Mouse (Mus musculus) hindbrain, embryonic 10.5 days (tissue): Measurements from ENCODE around the gene Arvcf. TPM values are rescaled to one million over a fixed set of nuclear protein-coding genes. Genes with fewer than 3 reads are reported as not detected.
A peak's percentile ranks its signal among the peaks of the same experiment; 100 is the strongest.

Experiments
- DNase-seq: peaks from one replicate; pipeline ENCODE4 v3.0.0-alpha.2; 2017; ENCODE audit warnings: low spot score
- H3K27ac ChIP-seq: fragments of 300-500 bp; sonication (generic); 2 replicates; pipeline ENCODE4 v1.5.1; 2016; ENCODE audit warnings: mild to moderate bottlenecking, moderate library complexity
- H3K27me3 ChIP-seq: fragments of 300-500 bp; sonication (generic); 2 replicates; pipeline ENCODE4 v1.6.1; 2016; ENCODE audit warnings: mild to moderate bottlenecking; ENCODE audit not compliant: poor library complexity, insufficient read depth, severe bottlenecking
- H3K36me3 ChIP-seq: fragments of 300-500 bp; sonication (generic); 2 replicates; pipeline ENCODE4 v1.6.1; 2016; ENCODE audit warnings: mild to moderate bottlenecking, moderate library complexity
- H3K4me1 ChIP-seq: fragments of 300-500 bp; sonication (generic); replicated peaks from 2 replicates; pipeline ENCODE4 v1.6.1; 2016; ENCODE audit warnings: mild to moderate bottlenecking
- H3K4me3 ChIP-seq: fragments of 300-500 bp; sonication (generic); 2 replicates; pipeline ENCODE4 v1.5.1; 2016; ENCODE audit warnings: mild to moderate bottlenecking, moderate library complexity
- H3K9me3 ChIP-seq: fragments of 300-500 bp; sonication (generic); 2 replicates; pipeline ENCODE4 v1.6.1; 2016; ENCODE audit warnings: mild to moderate bottlenecking, moderate library complexity
- WGBS: fragments of 180-500 bp; shearing (Covaris S2); methylation state at CpG from one replicate; pipeline ENCODE4 v1.1.7; 2016; 5-methylcytosine and 5-hydroxymethylcytosine counted together
- microRNA counts: library from miRNA; unstranded; fragments of <30 nt; microRNA quantifications from one replicate; lab custom pipeline; 2017
- polyA plus RNA-seq: library from polyadenylated mRNA; unstranded; fragments of >200 nt; fragmentation: Nextera tagmentation; extraction: Ambion mirVana; gene quantifications from 2 replicates; pipeline ENCODE4 v1.2.1, GENCODE M21; 2016

The Arvcf gene
- polyA plus RNA-seq, 1 experiment from 2014 or later, result 115 TPM

DNA sequence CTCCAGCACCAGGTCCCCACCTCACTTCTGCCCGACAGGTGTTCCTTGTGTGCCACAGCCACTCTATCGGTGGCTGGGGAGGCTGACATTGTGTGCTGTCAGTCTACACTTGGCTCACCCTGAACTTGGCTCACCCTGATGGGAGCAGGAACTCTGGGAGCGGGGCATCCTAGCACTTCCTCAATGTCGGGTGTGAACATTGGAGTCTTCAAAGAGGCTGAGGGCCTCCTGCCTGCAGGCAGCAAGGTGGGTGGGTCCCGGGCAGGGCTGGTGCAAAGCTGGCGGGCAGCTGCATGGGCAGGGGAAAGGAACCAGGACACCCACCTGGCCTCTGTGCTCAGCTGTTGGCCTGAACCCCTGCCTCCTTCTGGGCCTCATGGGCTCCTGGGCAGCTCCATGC is 88.1 kb downstream of the Arvcf start:
- WGBS, result 95% methylated on average over 6 of the region's 6 CpGs
- H3K9me3 ChIP-seq, result peaks cover 5% of the 10 kb centered on the region; the same call in 1 of the 2 replicates

DNA sequence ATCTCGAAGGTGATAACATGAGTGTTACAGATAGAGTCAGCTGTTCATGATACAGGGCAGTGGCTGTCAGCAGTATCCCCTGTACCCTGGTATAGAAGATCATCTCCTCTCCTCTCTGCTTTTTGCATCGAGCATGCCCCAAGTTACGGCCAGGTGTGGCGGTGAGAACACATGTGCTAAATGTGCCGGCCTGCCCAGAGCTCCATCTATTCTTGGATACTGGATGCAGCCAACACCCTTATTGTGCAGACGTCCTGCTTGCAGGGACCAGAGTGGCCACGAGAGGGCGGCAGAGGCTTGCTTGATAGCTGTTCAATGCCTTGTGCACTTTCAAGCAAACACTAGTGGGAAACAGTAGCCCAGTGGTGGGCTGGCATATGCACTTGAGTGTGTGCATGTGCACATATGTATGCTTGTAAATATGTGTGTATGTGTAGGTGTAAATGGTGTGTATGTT is 95.4 kb downstream of the Arvcf start:
- H3K4me3 ChIP-seq, result no peak overlapping the region
- no peaks in the 10 kb centered on the region for H3K9me3 ChIP-seq
- no peak overlapping the region for H3K27ac ChIP-seq
- H3K36me3 ChIP-seq, result peaks cover 36% of the 10 kb centered on the region
- peak; percentile 93 for DNase-seq
- 0 out of 2 replicates have a peak, but pooled peaks cover 8% of the 10 kb centered on the region for H3K27me3 ChIP-seq
- WGBS, result 25% methylated on average over 8 of the region's 8 CpGs
- 0 out of 2 replicates have a peak, but pooled peaks cover 1% of the 10 kb centered on the region for H3K4me1 ChIP-seq

More for the DNA sequence above, 88.1 kb downstream of the Arvcf start:
- H3K4me3 ChIP-seq, result no peak overlapping the region
- no peaks in the 10 kb centered on the region for H3K27me3 ChIP-seq
- DNase-seq, result no peak
- H3K4me1 ChIP-seq, result no peaks in the 10 kb centered on the region
- no peak overlapping the region for H3K27ac ChIP-seq
- peaks cover 54% of the 10 kb centered on the region for H3K36me3 ChIP-seq

DNA sequence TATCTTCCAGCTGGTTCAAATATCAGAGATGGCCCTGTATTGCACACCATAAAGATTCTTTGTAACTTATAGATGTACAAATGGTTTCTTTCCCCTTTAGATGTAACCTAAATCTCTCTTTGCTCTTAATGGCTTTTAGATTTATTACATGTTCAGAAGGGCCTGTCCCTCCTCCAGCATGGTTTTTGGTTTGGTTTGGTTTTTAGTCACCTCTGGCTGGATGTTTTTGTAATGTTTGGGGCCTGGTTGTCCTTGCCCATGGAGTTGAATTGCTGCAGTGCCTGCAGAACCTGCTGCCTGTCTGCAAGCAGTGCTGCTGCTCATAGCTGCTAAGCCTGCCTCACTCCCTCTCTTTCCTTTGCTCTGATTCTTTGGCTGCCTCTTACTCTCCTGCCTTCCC is 99.3 kb downstream of the Arvcf start:
- peak overlapping the region; percentile 37; the same call in 1 of the 2 replicates for H3K27ac ChIP-seq
- no peak for DNase-seq
- 0 out of 2 replicates have a peak, but pooled peaks cover 7% of the 10 kb centered on the region for H3K27me3 ChIP-seq

DNA sequence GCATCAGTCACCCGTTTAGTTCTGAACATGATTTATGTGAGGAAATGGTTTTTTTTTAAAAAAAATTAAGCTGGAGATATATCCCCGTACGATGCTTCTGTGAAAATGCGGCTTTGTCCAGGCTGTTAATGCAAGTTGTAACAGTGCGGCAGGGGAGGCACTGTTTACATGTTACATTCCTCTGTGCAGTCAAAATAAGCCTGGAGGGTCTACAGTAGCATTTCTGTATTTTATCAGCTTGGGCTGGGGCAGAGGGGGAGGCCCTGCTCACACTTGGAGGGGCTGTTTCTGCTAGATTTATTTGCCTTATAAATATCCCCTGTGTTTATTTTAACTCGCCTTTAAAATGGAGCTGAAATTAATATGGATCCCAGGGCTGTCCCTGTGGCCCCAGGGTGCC is 100.1 kb downstream of the Arvcf start:
- Histone ChIP-seq H3K27ac (no peak overlapping the region), H3K4me1 (peaks cover 15% of the 10 kb centered on the region), H3K4me3 (no peak overlapping the region), H3K9me3 (no peaks in the 10 kb centered on the region), H3K27me3 (0 out of 2 replicates have a peak, but pooled peaks cover 6% of the 10 kb centered on the region), H3K36me3 (peaks cover 25% of the 10 kb centered on the region)
- 72% methylated on average over 6 of the region's 6 CpGs for WGBS
- no peak for DNase-seq

More for the DNA sequence above, 99.3 kb downstream of the Arvcf start:
- Histone ChIP-seq H3K9me3 (no peaks in the 10 kb centered on the region), H3K36me3 (peaks cover 25% of the 10 kb centered on the region), H3K4me1 (peaks cover 9% of the 10 kb centered on the region), H3K4me3 (no peak overlapping the region)

DNA sequence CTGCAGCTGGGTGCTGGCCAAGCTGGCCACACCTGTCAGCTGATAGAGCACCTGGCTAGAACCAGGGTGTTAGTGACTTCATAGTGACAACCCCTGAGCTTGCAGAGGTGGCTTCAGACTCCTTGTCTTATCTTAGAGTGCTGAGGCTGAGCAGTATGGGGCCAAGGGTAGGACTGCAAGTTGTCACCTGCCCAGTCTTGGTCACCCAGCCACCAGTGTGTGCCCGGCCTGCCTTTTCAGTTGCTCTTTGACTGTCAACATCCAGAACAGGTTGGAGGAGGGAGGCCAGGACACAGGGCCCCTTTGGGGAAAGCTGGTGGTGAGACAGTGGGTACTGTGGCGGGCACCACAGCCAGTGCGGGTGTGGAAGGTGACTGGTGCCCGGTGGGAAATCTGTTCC is 101.0 kb downstream of the Arvcf start:
- Histone ChIP-seq H3K27ac (no peak overlapping the region), H3K36me3 (peaks cover 22% of the 10 kb centered on the region), H3K4me3 (no peak overlapping the region), H3K27me3 (0 out of 2 replicates have a peak, but pooled peaks cover 6% of the 10 kb centered on the region), H3K4me1 (peaks cover 24% of the 10 kb centered on the region), H3K9me3 (no peaks in the 10 kb centered on the region)
- WGBS, result 95% methylated on average over 4 of the region's 4 CpGs
- DNase-seq, result no peak

DNA sequence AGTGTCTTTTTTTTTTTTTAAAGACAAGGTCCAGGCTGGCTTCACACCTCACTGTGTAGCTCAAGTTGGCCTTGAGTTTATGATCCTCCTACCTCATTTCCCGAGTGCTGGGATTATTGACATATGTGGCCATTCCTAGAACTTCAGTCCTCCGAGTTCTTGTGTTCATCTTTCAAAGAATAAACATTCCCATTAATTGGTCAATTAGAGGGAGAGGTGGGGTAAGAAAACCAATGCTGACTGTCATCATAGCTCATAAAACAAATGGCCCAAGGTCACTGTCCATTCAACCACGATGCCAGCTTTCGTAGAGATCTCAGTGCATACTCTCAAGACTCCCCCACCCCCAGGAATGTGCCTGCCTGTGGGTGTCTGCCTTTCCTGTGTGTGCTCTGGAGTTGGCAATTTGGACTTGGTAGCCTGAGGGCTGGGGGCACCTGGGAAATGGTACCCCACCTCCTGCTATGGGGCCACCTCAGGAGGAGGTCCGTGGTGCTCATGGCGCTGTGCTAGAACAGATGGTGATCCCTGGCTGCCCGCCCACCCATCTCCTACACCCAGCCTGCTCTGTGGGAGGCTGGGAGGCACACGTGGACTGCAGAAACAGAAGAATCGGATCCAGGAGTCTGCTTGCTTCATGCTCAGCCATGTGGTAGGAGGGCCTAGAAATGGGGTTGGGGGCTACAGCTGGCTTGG is 103.7 kb downstream of the Arvcf start:
- Histone ChIP-seq H3K4me1 (peaks cover 41% of the 10 kb centered on the region), H3K9me3 (no peaks in the 10 kb centered on the region), H3K27ac (no peak overlapping the region), H3K4me3 (no peak overlapping the region), H3K27me3 (peaks cover 27% of the 10 kb centered on the region), H3K36me3 (peaks cover 27% of the 10 kb centered on the region)
- DNase-seq, result no peak
- whole genome bisulfite sequencing, result 68% methylated on average over 9 of the region's 9 CpGs

DNA sequence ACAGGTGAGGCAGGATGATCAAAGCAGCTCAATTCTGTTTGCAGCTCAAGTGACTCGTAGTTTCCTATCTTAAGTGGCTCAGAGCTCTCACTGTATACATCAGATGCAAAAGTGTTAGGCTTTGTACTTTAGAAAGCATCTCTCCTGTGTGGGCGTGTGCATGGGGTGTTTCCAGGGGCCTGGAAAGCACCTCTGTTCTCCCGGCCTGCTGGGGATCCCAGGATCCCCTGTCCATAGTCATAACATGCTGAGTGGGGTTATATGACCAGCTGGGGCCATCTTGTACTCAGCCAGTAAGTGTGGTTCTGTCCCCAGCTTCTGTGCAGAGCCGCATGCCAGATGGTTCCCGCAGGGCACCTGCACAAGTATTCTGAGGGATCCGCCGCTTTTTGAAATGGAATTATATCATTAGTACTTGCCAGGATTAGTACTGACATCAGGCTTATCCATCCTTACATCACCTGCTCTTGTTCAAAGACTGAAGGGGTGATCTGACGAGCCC is 104.4 kb downstream of the Arvcf start:
- Histone ChIP-seq H3K4me3 (no peak overlapping the region), H3K36me3 (peaks cover 35% of the 10 kb centered on the region), H3K4me1 (peaks cover 41% of the 10 kb centered on the region), H3K9me3 (no peaks in the 10 kb centered on the region), H3K27ac (no peak overlapping the region), H3K27me3 (peaks cover 35% of the 10 kb centered on the region)
- WGBS, result 86% methylated on average over 8 of the region's 8 CpGs
- no peak for DNase-seq

DNA sequence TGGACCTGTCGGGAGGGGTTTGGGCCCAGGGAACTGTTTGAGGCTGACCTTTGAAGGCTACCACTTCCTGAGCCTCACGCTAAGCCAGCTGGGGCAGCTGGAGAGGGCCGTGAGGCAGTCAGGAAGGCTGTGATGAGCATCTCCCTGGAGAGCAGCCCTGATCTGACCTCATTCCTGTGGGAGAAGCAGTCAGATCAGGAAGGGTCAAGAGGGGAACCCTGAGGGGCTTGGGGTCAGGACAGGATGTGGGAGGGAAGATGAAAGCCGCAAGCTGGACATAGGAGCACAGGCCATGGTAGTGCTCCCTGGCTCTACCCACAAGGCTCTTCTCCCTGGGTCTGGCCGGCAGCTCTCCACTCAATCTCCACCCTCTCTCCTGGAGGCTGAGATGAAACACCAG is 105.9 kb downstream of the Arvcf start:
- peak; percentile 64 for DNase-seq
- H3K4me1 ChIP-seq, result peaks cover 48% of the 10 kb centered on the region
- H3K9me3 ChIP-seq, result no peaks in the 10 kb centered on the region
- H3K36me3 ChIP-seq, result peaks cover 42% of the 10 kb centered on the region
- peaks cover 45% of the 10 kb centered on the region for H3K27me3 ChIP-seq
- WGBS, result 32% methylated on average over 5 of the region's 5 CpGs
- no peak overlapping the region for H3K4me3 ChIP-seq
- H3K27ac ChIP-seq, result peak overlapping the region; percentile 5

DNA sequence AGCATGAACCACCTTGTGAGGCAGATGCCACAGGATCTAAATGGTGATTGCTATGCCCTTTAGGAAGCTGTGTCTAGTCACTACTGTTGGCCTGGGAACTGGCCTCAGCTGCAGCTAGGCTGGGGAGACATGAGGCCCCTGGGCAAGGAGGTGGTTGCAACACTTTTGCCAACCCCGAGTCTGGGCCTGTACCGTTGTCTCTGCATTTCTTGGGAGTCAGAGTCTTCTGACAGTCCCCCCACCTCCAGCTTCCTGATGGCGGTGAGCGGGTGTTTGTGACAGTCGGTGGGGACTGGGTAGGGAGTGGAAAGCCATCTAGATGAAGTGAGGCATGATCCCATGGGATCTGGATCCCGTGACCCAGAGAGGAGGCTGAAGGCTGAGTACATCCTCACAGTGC is 107.4 kb downstream of the Arvcf start:
- Histone ChIP-seq H3K4me1 (peaks cover 64% of the 10 kb centered on the region), H3K36me3 (peaks cover 36% of the 10 kb centered on the region), H3K27me3 (peaks cover 48% of the 10 kb centered on the region), H3K9me3 (no peaks in the 10 kb centered on the region), H3K4me3 (no peak overlapping the region), H3K27ac (no peak overlapping the region)
- WGBS, result 90% methylated on average over 6 of the region's 6 CpGs
- DNase-seq, result no peak

MicroRNA genes within 50 kb of the gene (microRNA counts, 519-probe panel; counts per million panel counts)
- 1,255 counts per million, percentile 77 among the panel's probes with 10 or more counts for microRNA mmu-miR-185 (lab: Ali Mortazavi, UCI)

Other genes with a start within 250 kb of the Arvcf start
- gene Rtn4r, start 220.5 kb upstream of the Arvcf start, polyA plus RNA-seq, result 2.1 and 2.8 TPM in 2 replicates
- gene Ccdc188, start 130.3 kb upstream of the Arvcf start, polyA plus RNA-seq, result 0.12 TPM in 1 of 2 replicates, not detected in the other
- 13.0 and 13.7 TPM in 2 replicates for gene Zdhhc8, start 113.0 kb upstream of the Arvcf start, polyA plus RNA-seq
- 130 and 133 TPM in 2 replicates for gene Trmt2a, start 99.5 kb upstream of the Arvcf start, polyA plus RNA-seq
- 1,091 and 1,220 TPM in 2 replicates for gene Ranbp1, start 99.5 kb upstream of the Arvcf start, polyA plus RNA-seq
- 0.72 TPM in 1 of 2 replicates, not detected in the other for gene Gm49776, start 89.9 kb upstream of the Arvcf start, polyA plus RNA-seq
- 37.4 and 45.4 TPM in 2 replicates for gene Dgcr8, start 58.9 kb upstream of the Arvcf start, polyA plus RNA-seq
- 45.5 and 52.8 TPM in 2 replicates for gene Tango2, start 79 bp upstream of the Arvcf start, polyA plus RNA-seq
- gene Txnrd2, start 78.2 kb downstream of the Arvcf start, polyA plus RNA-seq, result 30.5 and 34.7 TPM in 2 replicates
- gene Comt, start 78.7 kb downstream of the Arvcf start, polyA plus RNA-seq, result 62.5 and 67.9 TPM in 2 replicates
- 16.8 and 19.5 TPM in 2 replicates for gene Gnb1l, start 150.5 kb downstream of the Arvcf start, polyA plus RNA-seq
- gene Rtl10, start 150.7 kb downstream of the Arvcf start, polyA plus RNA-seq, result 2.2 and 2.7 TPM in 2 replicates
- 11.3 and 15.3 TPM in 2 replicates for gene Tbx1, start 242.5 kb downstream of the Arvcf start, polyA plus RNA-seq